Mouse (Mus musculus): ENCODE measurements around the gene Mbtps1.

GRCm38 (mm10) chr8:119531397-119531796 is 27.1 kb downstream of the Mbtps1 start:
- TF ChIP-seq CTCF (IDR thresholded peaks at IDR 0.05; ENCODE audit: low read depth, low read length): no peak
- no peak for TF ChIP-seq TAL1 (conservative IDR thresholded peaks at IDR 0.05; ENCODE audit: low read depth, low read length)
- no peak for TF ChIP-seq GATA2 (IDR thresholded peaks at IDR 0.05; ENCODE audit: borderline replicate concordance, low read depth, low read length)
- no peak for TF ChIP-seq GATA1 (IDR thresholded peaks at IDR 0.05; ENCODE audit: borderline replicate concordance, low read length)
